16 mouse cellular contexts compared by ENCODE assay signal in genomic region chr2:91109241-91109640, GRCm38 (mm10). TPM values are rescaled to one million over a fixed set of nuclear protein-coding genes. Genes with fewer than 3 reads are reported as not detected.
"Had no signal": no experiment of that assay in that cellular context is flagged by ENCODE, and none has a peak within 500 bp of the region (broad histone marks: within the 10 kb centered on the region; RNA-seq: fewer than 3 reads in every experiment).

No protein-coding gene starts in this region.

- H3K9me3 ChIP-seq: lung, embryonic 15.5 days; megakaryocyte, embryonic 14.5 days; midbrain, embryonic 13.5 days; midbrain, embryonic 15.5 days; neural tube, embryonic 12.5 days; stomach, embryonic 15.5 days had no signal

- H3K27me3 ChIP-seq: lung, embryonic 15.5 days; megakaryocyte, embryonic 14.5 days; midbrain, embryonic 13.5 days; midbrain, embryonic 15.5 days; stomach, embryonic 15.5 days had no signal

- H3K9ac ChIP-seq: lung, embryonic 15.5 days; midbrain, embryonic 13.5 days; midbrain, embryonic 15.5 days; neural tube, embryonic 12.5 days; stomach, embryonic 15.5 days had no signal

- DNase-seq: lung, postnatal 10 days; right cerebral cortex, postnatal 14 days; thymus, adult 2 months; thymus, postnatal 25 days; thymus, postnatal 4 days had no signal

- H3K4me1 ChIP-seq: midbrain, embryonic 13.5 days; midbrain, embryonic 15.5 days; neural tube, embryonic 12.5 days; stomach, embryonic 15.5 days had no signal

- H3K36me3 ChIP-seq: lung, embryonic 15.5 days; midbrain, embryonic 13.5 days; midbrain, embryonic 15.5 days; neural tube, embryonic 12.5 days; stomach, embryonic 15.5 days had no signal

- H3K27ac ChIP-seq: lung, embryonic 15.5 days; macrophage; midbrain, embryonic 13.5 days; midbrain, embryonic 15.5 days; neural tube, embryonic 12.5 days; stomach, embryonic 15.5 days; stomach, postnatal 0 days had no signal

- H3K4me3 ChIP-seq: lung, embryonic 15.5 days; megakaryocyte, embryonic 14.5 days; midbrain, embryonic 13.5 days; midbrain, embryonic 15.5 days; neural tube, embryonic 12.5 days; stomach, embryonic 15.5 days had no signal

- H3K4me2 ChIP-seq: lung, embryonic 15.5 days; midbrain, embryonic 11.5 days; midbrain, embryonic 13.5 days; midbrain, embryonic 15.5 days; neural tube, embryonic 12.5 days; stomach, embryonic 15.5 days had no signal

- ATAC-seq: midbrain, embryonic 13.5 days; midbrain, embryonic 15.5 days had no signal

RNA-seq across cellular contexts. Expression of gene Mybpc3, which starts 8.7 kb away (rescaled TPM):
- polyA plus RNA-seq: midbrain, embryonic 11.5 days; midbrain, embryonic 13.5 days; midbrain, postnatal 0 days; neural tube, embryonic 14.5 days had no signal
